In genomic region chr10:111516804-111517436, GRCm38 (mm10) we compare ENCODE assay signal across 11 mouse cellular contexts. TPM values are rescaled to one million over a fixed set of nuclear protein-coding genes. Genes with fewer than 3 reads are reported as not detected.
A peak's percentile ranks its signal among the peaks of the same experiment; 100 is the strongest.
DNase-seq lines count a peak whose midpoint lies in the region; ATAC-seq and TF ChIP-seq lines count a peak whose summit lies in the region.
"Had no signal": no experiment of that assay in that cellular context is flagged by ENCODE, and none has a peak within 500 bp of the region (broad histone marks: within the 10 kb centered on the region; RNA-seq: fewer than 3 reads in every experiment).

No protein-coding gene starts in this region.

- no peak for ATAC-seq in heart, embryonic 13.5 days (ENCODE audit: extremely low read depth, insufficient number of reproducible peaks, low FRiP score, low TSS enrichment)
- ATAC-seq in embryonic facial prominence, embryonic 14.5 days (ENCODE audit: low read depth), result 0 out of 2 replicates have a peak, but pooled peaks have one; percentile 10
- no peak for ATAC-seq in liver, embryonic 16.5 days (ENCODE audit: low read depth)
- ATAC-seq: hindbrain, embryonic 16.5 days had no signal

- peak overlapping the region; percentile 59 for H3K27ac ChIP-seq in heart, embryonic 13.5 days (replicated peaks)
- H3K27ac ChIP-seq in embryonic facial prominence, embryonic 14.5 days (replicated peaks; ENCODE audit: low read depth, low read length), result peak overlapping the region; percentile 57; the same call in 1 of the 2 replicates
- peak overlapping the region; percentile 37 for H3K27ac ChIP-seq in liver, embryonic 16.5 days (ENCODE audit: low read length)
- H3K27ac ChIP-seq in forebrain, embryonic 10.5 days, result no peak overlapping the region

- no peak overlapping the region for H3K9ac ChIP-seq in heart, embryonic 13.5 days
- H3K9ac ChIP-seq in embryonic facial prominence, embryonic 14.5 days (ENCODE audit: low read depth, low read length), result no peak overlapping the region
- H3K9ac ChIP-seq in liver, embryonic 16.5 days (ENCODE audit: low read depth, low read length), result no peak overlapping the region

- DNase-seq in heart, adult 18-20 months, result no peak
- no peak for DNase-seq in embryonic facial prominence, embryonic 14.5 days (ENCODE audit: low spot score)
- DNase-seq in urinary bladder, adult 2 months (ENCODE audit: low spot score), result no peak
- DNase-seq in forebrain, embryonic 10.5 days (ENCODE audit: extremely low spot score, low spot score), result no peak
- no peak for DNase-seq in right cerebral cortex, adult 2 months (ENCODE audit: low spot score in 2 of 2)

- no peaks in the 10 kb centered on the region for H3K79me2 ChIP-seq in C2C12 (ENCODE audit: control insufficient read depth, insufficient read depth)

- TF ChIP-seq CTCF in C2C12 (IDR thresholded peaks at IDR 0.05; ENCODE audit: control insufficient read depth, insufficient read depth, insufficient read length), result no peak

- 75% methylated on average over 8 of the region's 8 CpGs for WGBS in heart, embryonic 13.5 days
- WGBS in embryonic facial prominence, embryonic 14.5 days, result 72% methylated on average over 8 of the region's 8 CpGs
- WGBS in liver, embryonic 16.5 days (ENCODE audit: insufficient replicate concordance), result 69% methylated on average over 8 of the region's 8 CpGs
- 90% methylated on average over 8 of the region's 8 CpGs for WGBS in forebrain, embryonic 10.5 days

- H3K4me2 ChIP-seq in heart, embryonic 13.5 days, result no peak overlapping the region
- H3K4me2 ChIP-seq in embryonic facial prominence, embryonic 14.5 days (ENCODE audit: low read depth, low read length), result no peak overlapping the region
- no peak overlapping the region for H3K4me2 ChIP-seq in liver, embryonic 16.5 days (ENCODE audit: low read depth, low read length)

- no peaks in the 10 kb centered on the region for H3K27me3 ChIP-seq in heart, embryonic 13.5 days (replicated peaks)
- H3K27me3 ChIP-seq in C2C12 (ENCODE audit: control insufficient read depth, insufficient read depth, insufficient read length), result no peaks in the 10 kb centered on the region
- no peaks in the 10 kb centered on the region for H3K27me3 ChIP-seq in embryonic facial prominence, embryonic 14.5 days (replicated peaks; ENCODE audit: control insufficient read depth, insufficient read depth, low read length)
- H3K27me3 ChIP-seq in liver, embryonic 16.5 days (ENCODE audit: control insufficient read depth, insufficient read depth, low read depth, low read length), result no peaks in the 10 kb centered on the region
- no peaks in the 10 kb centered on the region for H3K27me3 ChIP-seq in forebrain, embryonic 10.5 days (ENCODE audit: poor library complexity, severe bottlenecking)

- peak overlapping the region; percentile 43 for H3ac ChIP-seq in C2C12 (ENCODE audit: control insufficient read depth, insufficient read length, low read depth)

- H3K4me1 ChIP-seq in heart, embryonic 13.5 days, result peaks cover 60% of the 10 kb centered on the region
- H3K4me1 ChIP-seq in embryonic facial prominence, embryonic 14.5 days (ENCODE audit: control insufficient read depth, insufficient read depth, low read length), result peaks cover 20% of the 10 kb centered on the region; the same call in 1 of the 2 replicates
- H3K4me1 ChIP-seq in liver, embryonic 16.5 days (ENCODE audit: control insufficient read depth, low read depth, low read length), result no peaks in the 10 kb centered on the region; the same call in none of the 2 replicates
- H3K4me1 ChIP-seq in forebrain, embryonic 10.5 days, result peaks cover 20% of the 10 kb centered on the region

- H3K36me3 ChIP-seq in heart, embryonic 13.5 days, result no peaks in the 10 kb centered on the region
- no peaks in the 10 kb centered on the region for H3K36me3 ChIP-seq in C2C12 (ENCODE audit: control insufficient read depth, insufficient read depth)
- H3K36me3 ChIP-seq in embryonic facial prominence, embryonic 14.5 days (ENCODE audit: control insufficient read depth, insufficient read depth, low read length), result no peaks in the 10 kb centered on the region
- no peaks in the 10 kb centered on the region for H3K36me3 ChIP-seq in liver, embryonic 16.5 days (ENCODE audit: control insufficient read depth, insufficient read depth)
- H3K36me3 ChIP-seq in forebrain, embryonic 10.5 days (replicated peaks), result no peaks in the 10 kb centered on the region
- H3K36me3 ChIP-seq: G1E had no signal

- no peaks in the 10 kb centered on the region for H3K9me3 ChIP-seq in heart, embryonic 13.5 days
- no peaks in the 10 kb centered on the region for H3K9me3 ChIP-seq in embryonic facial prominence, embryonic 14.5 days (ENCODE audit: control insufficient read depth, low read length)
- no peaks in the 10 kb centered on the region for H3K9me3 ChIP-seq in liver, embryonic 16.5 days (replicated peaks; ENCODE audit: control insufficient read depth, low read length)
- H3K9me3 ChIP-seq in forebrain, embryonic 10.5 days, result no peaks in the 10 kb centered on the region
- H3K9me3 ChIP-seq: G1E had no signal

- H3K79me3 ChIP-seq in C2C12 (ENCODE audit: low read depth), result no peaks in the 10 kb centered on the region

- no peak overlapping the region for H3K4me3 ChIP-seq in heart, embryonic 13.5 days
- H3K4me3 ChIP-seq in C2C12 (ENCODE audit: insufficient read depth, poor library complexity, severe bottlenecking), result no peak overlapping the region
- H3K4me3 ChIP-seq in embryonic facial prominence, embryonic 14.5 days (ENCODE audit: low read depth, low read length), result no peak overlapping the region
- no peak overlapping the region for H3K4me3 ChIP-seq in liver, embryonic 16.5 days (ENCODE audit: low read depth, low read length)
- H3K4me3 ChIP-seq in forebrain, embryonic 10.5 days, result no peak overlapping the region
- H3K4me3 ChIP-seq: erythroblast, embryonic 14.5 days had no signal

TF ChIP-seq in C2C12, 6 proteins besides CTCF, POLR2A, EP300 and RAD21:
- TF ChIP-seq CEBPB (IDR thresholded peaks at IDR 0.05; ENCODE audit: low read depth) (peak; percentile 60), MAX (IDR thresholded peaks at IDR 0.05) (peak; percentile 26), MYOG (IDR thresholded peaks at IDR 0.05; ENCODE audit: control insufficient read depth, extremely low read depth, insufficient read length) (no peak), USF1 (IDR thresholded peaks at IDR 0.05; ENCODE audit: low read depth) (no peak), MYOD1 (IDR thresholded peaks at IDR 0.05; ENCODE audit: control insufficient read depth, insufficient read length, low read depth) (peak; percentile 61), FOSL1 (IDR thresholded peaks at IDR 0.05; ENCODE audit: insufficient read depth, low read length, poor library complexity, severe bottlenecking) (no peak)

RNA-seq across cellular contexts. Expression of gene Phlda1, which starts 10.8 kb away (rescaled TPM):
- polyA plus RNA-seq in heart, embryonic 13.5 days (2015; fragmentation: Nextera tagmentation; extraction: Ambion mirVana), result 23.9 and 24.8 TPM in 2 replicates
- 10 to 100 TPM in 1 of 2 experiments, 1 to 10 TPM in 1; 9.7 to 18.7 TPM for total RNA-seq in heart, adult 18-20 months (2021)
- 111 TPM for polyA plus RNA-seq in C2C12 (2012; fragmentation: generic; extraction: Trizol)
- polyA plus RNA-seq in embryonic facial prominence, embryonic 14.5 days (2014; fragmentation: Nextera tagmentation; extraction: Ambion mirVana), result 36.2 and 43.6 TPM in 2 replicates
- 3.1 and 4.7 TPM in 2 replicates for polyA plus RNA-seq in liver, embryonic 16.5 days (2015; fragmentation: Nextera tagmentation; extraction: Ambion mirVana)
- polyA plus RNA-seq in urinary bladder, adult 2 months (2012; rRNA removed), result 64.4 and 71.6 TPM in 2 replicates
- polyA plus RNA-seq in forebrain, embryonic 10.5 days (2016; fragmentation: Nextera tagmentation; extraction: Ambion mirVana), result 12.7 and 15.0 TPM in 2 replicates

RNA-seq across cellular contexts. Expression of gene Nap1l1, which starts 43.9 kb away (rescaled TPM):
- 135 and 143 TPM in 2 replicates for polyA plus RNA-seq in heart, embryonic 13.5 days (2015; fragmentation: Nextera tagmentation; extraction: Ambion mirVana)
- 10 to 100 TPM; 66.8 to 72.3 TPM for total RNA-seq in heart, adult 18-20 months (2021)
- 265 TPM for polyA plus RNA-seq in C2C12 (2012; fragmentation: generic; extraction: Trizol)
- 234 and 242 TPM in 2 replicates for polyA plus RNA-seq in embryonic facial prominence, embryonic 14.5 days (2014; fragmentation: Nextera tagmentation; extraction: Ambion mirVana)
- polyA plus RNA-seq in liver, embryonic 16.5 days (2015; fragmentation: Nextera tagmentation; extraction: Ambion mirVana), result 67.0 and 76.2 TPM in 2 replicates
- 118 and 150 TPM in 2 replicates for polyA plus RNA-seq in urinary bladder, adult 2 months (2012; rRNA removed)
- polyA plus RNA-seq in forebrain, embryonic 10.5 days (2016; fragmentation: Nextera tagmentation; extraction: Ambion mirVana), result 418 and 443 TPM in 2 replicates
